Mouse (Mus musculus): ENCODE results near the gene Pfn3. TPM values are rescaled to one million over a fixed set of nuclear protein-coding genes. Genes with fewer than 3 reads are reported as not detected.
A peak's percentile ranks its signal among the peaks of the same experiment; 100 is the strongest.
"Not testable (repeated sequence)": the region's sequence is repeated elsewhere in the genome, so short reads cannot be mapped to it uniquely, and the experiment has no call there.

The Pfn3 gene
- polyA plus RNA-seq, 1 experiment = not detected

DNA sequence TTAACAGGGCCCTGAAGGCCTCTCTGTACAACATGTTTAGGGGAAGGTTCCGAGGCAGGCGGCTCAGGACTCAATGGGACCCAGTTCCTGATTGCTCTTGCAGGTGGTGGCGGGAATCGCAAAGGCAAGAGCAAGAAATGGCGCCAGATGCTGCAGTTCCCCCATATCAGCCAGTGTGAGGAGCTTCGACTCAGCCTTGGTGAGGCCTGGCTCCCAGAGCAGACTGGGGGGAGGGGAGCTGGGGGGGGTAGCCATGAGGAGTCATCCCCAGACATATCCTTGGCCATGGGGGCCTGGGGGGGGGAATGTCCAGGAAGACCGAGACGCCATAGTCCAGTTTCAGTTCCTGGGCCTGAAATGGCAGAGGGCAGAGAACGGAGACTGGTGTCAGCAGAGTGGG, 34.2 kb upstream of the Pfn3 start:
- no peak overlapping the region for H3K4me3 ChIP-seq (ENCODE audit: insufficient read depth, low read length)
- TF ChIP-seq POLR2A (IDR thresholded peaks at IDR 0.05; ENCODE audit: borderline replicate concordance, low read depth, low read length) (no peak), CTCF (IDR thresholded peaks at IDR 0.05; ENCODE audit: low read depth, low read length) (no peak)
- H3K27ac ChIP-seq (ENCODE audit: insufficient read depth, low read depth, low read length) = no peak overlapping the region
- peaks cover 15% of the 10 kb centered on the region for H3K4me1 ChIP-seq (ENCODE audit: control insufficient read depth, insufficient read depth, low read length)

DNA sequence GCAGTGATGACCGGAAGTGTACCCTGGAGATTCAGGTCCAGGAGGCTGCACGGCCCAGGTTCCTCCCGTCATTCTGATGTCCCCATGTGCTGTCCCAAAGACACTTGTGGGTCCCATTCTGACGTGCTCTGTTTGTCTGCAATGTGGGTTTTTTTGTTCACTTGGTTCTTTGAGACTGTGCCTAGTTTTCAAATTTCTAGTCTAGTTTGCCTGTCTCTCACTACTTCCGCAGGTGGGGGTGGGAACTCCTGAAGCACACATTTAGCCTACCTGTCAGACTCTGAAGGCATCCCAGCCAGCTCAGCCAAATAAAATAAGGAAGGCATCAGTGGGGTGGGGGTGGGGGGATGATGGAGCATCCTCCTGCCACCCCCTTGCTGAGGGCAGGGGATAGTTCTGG, 33.1 kb upstream of the Pfn3 start:
- Histone ChIP-seq H3K4me3 (ENCODE audit: insufficient read depth, low read length) (no peak overlapping the region), H3K4me1 (ENCODE audit: control insufficient read depth, insufficient read depth, low read length) (peaks cover 20% of the 10 kb centered on the region), H3K27ac (ENCODE audit: insufficient read depth, low read depth, low read length) (no peak overlapping the region)
- no peak for TF ChIP-seq CTCF (IDR thresholded peaks at IDR 0.05; ENCODE audit: low read depth, low read length)
- TF ChIP-seq POLR2A (IDR thresholded peaks at IDR 0.05; ENCODE audit: borderline replicate concordance, low read depth, low read length) = no peak

DNA sequence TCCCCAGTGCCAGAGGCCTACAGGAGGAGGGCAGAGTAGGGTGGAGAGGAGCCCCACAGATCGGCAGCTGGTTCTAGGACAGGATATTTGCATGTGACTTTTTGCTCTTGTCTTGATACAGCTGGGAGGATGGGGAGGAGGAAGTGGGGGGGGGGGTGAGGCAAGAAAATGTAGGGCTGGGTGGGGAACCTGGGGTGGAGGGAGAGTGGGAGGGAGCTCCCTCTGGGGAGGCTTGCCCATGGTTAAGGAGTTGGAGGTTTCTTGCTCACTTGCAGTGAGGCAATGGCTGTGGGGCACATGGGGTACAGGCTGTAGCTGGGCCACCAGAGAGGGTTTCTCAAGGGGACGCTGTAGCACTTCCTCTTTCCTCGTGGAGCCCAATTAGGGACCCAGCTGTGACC, 32.5 kb upstream of the Pfn3 start:
- Histone ChIP-seq H3K27ac (ENCODE audit: insufficient read depth, low read depth, low read length) (peak overlapping the region; percentile 40), H3K4me3 (ENCODE audit: insufficient read depth, low read length) (no peak overlapping the region), H3K4me1 (ENCODE audit: control insufficient read depth, insufficient read depth, low read length) (peaks cover 20% of the 10 kb centered on the region)
- TF ChIP-seq POLR2A (IDR thresholded peaks at IDR 0.05; ENCODE audit: borderline replicate concordance, low read depth, low read length) = no peak
- TF ChIP-seq CTCF (IDR thresholded peaks at IDR 0.05; ENCODE audit: low read depth, low read length) = no peak

DNA sequence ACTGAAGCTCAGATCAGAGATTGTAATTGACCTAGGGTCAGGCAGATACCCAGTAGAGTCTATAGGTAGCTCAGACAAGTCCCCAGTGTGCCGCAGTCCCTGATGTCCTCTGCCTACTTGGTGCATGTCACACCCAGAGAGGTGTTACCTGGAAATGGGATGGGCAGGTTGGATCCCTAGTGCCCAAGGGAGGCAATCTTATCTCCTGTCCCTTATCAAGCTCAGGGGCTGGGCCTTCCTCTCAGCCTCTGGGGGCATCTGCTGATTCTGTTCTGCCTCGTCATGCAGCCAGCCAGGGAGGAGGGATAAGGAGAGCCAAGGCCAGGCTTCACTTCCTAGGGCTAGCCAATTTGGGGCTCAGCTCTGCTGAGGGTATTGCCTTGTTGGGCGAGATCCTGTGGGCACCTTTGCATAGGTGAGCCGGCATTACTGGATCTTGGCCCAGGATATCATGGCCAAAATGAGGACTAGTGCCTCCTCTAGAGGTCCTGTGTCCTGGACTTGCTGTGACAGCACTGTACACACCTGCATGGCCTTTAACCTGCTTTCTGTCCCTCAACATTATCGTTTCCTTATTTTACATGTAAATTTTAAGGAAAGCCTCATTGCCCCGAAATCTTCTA, 31.6 kb upstream of the Pfn3 start:
- Histone ChIP-seq H3K4me3 (ENCODE audit: insufficient read depth, low read length) (peak overlapping the region; percentile 93), H3K4me1 (ENCODE audit: control insufficient read depth, insufficient read depth, low read length) (peaks cover 22% of the 10 kb centered on the region), H3K27ac (ENCODE audit: insufficient read depth, low read depth, low read length) (0 out of 2 replicates have a peak overlapping the region, but pooled peaks have one; percentile 40)
- TF ChIP-seq CTCF (IDR thresholded peaks at IDR 0.05; ENCODE audit: low read depth, low read length) (no peak), POLR2A (IDR thresholded peaks at IDR 0.05; ENCODE audit: borderline replicate concordance, low read depth, low read length) (no peak)

DNA sequence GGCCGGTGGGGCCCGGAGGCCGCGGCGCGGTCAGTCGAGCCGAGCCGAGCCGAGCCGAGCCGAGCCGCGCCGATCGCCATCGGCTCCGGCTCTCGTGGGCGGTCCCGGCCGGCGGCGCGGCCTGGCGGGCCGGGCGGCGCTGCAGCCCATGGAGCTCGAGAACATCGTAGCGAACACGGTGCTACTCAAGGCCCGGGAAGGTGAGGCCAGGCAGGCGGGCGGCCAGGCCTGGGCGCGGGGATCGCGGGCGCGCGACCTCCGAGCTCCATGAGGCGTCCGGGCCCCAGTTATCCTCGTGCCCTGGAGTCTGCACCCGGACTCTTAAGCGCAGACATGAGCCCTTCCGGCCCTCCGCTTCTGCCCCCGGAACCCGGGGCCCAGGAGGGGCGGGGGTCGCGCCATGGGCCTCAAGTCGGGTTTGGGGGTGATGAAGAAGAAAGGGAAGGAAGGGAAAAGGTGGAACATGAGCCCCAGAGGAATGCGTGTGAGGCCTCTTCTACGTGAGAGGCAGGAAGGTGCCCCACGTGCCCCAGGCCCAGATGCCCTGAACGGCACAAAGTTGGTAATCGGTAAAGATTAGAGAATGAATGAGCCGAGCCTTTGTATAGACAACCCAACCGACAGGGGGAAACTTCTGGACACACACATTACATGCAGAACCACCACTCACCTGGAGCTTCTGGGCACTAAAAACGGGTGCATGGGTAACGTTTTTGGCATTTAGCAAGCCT, 30.5 kb upstream of the Pfn3 start:
- H3K4me3 ChIP-seq (ENCODE audit: insufficient read depth, low read length) = peak overlapping the region; percentile 93
- TF ChIP-seq POLR2A (IDR thresholded peaks at IDR 0.05; ENCODE audit: borderline replicate concordance, low read depth, low read length) (no peak), CTCF (IDR thresholded peaks at IDR 0.05; ENCODE audit: low read depth, low read length) (no peak)
- H3K27ac ChIP-seq (ENCODE audit: insufficient read depth, low read depth, low read length) = peak overlapping the region; percentile 78
- peaks cover 26% of the 10 kb centered on the region for H3K4me1 ChIP-seq (ENCODE audit: control insufficient read depth, insufficient read depth, low read length)

DNA sequence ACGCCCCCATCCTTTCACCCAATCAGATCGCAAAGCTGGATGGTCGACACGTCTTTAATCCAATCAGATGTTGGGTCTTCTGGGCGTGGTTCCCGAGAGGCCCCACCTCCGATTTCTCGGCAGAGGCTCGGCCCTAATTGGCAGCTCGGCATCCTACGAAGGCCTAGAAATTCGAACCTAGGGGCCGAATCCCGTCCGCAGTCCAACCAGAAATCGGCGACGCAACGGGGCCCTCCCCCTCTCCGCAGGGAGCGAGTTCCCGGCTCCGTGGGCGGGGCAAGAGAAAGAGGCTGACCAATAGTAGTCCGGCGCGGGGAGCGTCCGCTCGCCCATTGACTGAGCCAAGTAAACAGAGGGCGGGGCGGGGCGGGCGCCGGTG, 29.9 kb upstream of the Pfn3 start, which contains the start of gene Grk6:
Grk6 (plus strand) TSS at position 136 of the 379 bp plus-strand sequence.
- Histone ChIP-seq H3K4me1 (ENCODE audit: control insufficient read depth, insufficient read depth, low read length) (peaks cover 26% of the 10 kb centered on the region), H3K4me3 (ENCODE audit: insufficient read depth, low read length) (peak within 1 kb of the TSS; percentile 93), H3K27ac (ENCODE audit: insufficient read depth, low read depth, low read length) (peak within 1 kb of the TSS; percentile 94)
- TF ChIP-seq POLR2A (IDR thresholded peaks at IDR 0.05; ENCODE audit: borderline replicate concordance, low read depth, low read length) (no peak), CTCF (IDR thresholded peaks at IDR 0.05; ENCODE audit: low read depth, low read length) (no peak)

DNA sequence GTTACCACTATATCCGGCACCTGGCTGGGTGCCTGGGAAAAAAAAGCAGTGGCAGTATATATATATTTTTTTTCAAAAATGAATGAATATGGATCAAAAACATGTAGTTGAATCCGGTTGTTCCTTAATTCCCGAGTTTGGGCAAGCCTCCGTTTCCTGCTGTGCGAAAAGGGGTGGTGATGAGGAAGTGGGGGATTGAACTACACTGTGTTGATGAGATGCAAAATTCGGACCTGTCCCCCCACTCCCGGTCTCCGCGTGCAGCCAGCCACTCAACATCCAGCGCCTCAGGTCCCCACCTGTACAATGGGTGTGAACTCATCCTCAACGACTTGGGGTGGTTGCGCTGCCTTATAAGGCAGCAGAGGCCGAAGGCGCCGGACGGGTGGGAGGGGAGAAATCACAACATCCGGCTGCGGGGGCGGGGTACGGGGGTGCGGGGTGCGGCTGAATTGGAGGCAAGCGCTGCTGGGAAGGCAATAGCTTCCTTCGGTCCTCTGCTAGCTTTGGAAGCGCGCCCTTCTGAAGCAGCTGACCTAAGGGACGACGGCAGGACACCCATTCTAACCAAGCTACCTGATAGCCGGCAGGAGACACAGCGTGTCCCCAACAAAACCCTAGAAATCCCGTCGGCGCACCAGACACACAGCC, 29.4 kb upstream of the Pfn3 start:
- no peak for TF ChIP-seq POLR2A (IDR thresholded peaks at IDR 0.05; ENCODE audit: borderline replicate concordance, low read depth, low read length)
- no peak for TF ChIP-seq CTCF (IDR thresholded peaks at IDR 0.05; ENCODE audit: low read depth, low read length)
- peak overlapping the region; percentile 93 for H3K4me3 ChIP-seq (ENCODE audit: insufficient read depth, low read length)
- H3K27ac ChIP-seq (ENCODE audit: insufficient read depth, low read depth, low read length) = peak overlapping the region; percentile 94
- peaks cover 26% of the 10 kb centered on the region for H3K4me1 ChIP-seq (ENCODE audit: control insufficient read depth, insufficient read depth, low read length)

DNA sequence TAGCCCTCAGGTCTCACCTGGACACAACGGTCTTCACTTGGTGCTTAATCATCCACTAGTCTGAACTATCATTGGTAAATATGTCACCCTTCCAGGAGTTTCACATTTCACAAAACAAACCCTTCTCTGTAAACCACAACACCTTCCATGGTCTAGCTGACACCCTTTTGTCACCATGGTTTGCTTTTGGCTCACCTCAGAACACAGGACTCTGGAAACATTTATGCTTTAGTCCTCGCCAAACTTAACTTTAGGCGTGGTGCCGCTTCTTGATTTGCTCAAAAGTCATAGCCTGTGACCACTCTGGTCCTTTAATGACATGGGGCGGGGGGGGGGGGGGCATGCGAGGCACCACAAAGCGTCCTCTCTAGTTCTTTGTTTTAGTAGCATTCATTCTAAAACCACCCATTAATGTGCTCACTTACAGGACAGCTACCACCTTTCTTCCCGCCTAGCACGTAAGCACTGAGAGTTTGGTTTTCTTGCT, 28.8 kb upstream of the Pfn3 start:
- Histone ChIP-seq H3K27ac (ENCODE audit: insufficient read depth, low read depth, low read length) (peak overlapping the region; percentile 94), H3K4me3 (ENCODE audit: insufficient read depth, low read length) (peak overlapping the region; percentile 93), H3K4me1 (ENCODE audit: control insufficient read depth, insufficient read depth, low read length) (peaks cover 26% of the 10 kb centered on the region)
- TF ChIP-seq POLR2A (IDR thresholded peaks at IDR 0.05; ENCODE audit: borderline replicate concordance, low read depth, low read length) (no peak), CTCF (IDR thresholded peaks at IDR 0.05; ENCODE audit: low read depth, low read length) (no peak)

DNA sequence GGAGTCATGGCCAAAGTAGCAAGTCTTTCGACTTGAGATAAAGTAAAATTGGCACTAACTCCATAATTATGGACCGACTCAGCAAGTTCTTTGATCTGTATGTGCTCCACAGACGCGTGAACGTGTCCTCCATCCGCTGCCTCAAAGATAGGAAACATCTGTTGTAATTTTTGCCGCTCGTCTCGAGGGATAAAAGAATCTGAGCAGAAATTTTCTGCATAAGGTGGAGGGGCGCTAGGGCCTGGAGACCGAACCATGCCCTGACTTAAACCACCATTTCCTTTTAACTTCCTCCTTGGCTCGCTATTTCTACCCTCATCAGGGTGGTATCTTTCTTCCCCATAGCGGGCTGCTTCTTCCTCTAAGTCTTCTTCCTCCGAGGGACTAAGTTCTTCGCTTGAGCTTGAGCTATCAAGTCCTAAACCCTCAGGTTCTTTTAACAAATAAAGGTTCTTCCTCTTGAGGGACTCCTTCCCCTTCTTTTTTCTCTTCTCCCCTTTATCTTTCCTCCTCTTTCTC, 22.1 kb upstream of the Pfn3 start:
- H3K4me1 ChIP-seq (ENCODE audit: control insufficient read depth, insufficient read depth, low read length) = peaks cover 16% of the 10 kb centered on the region
- H3K4me3 ChIP-seq (ENCODE audit: insufficient read depth, low read length); H3K27ac ChIP-seq (ENCODE audit: insufficient read depth, low read depth, low read length): not testable (repeated sequence)

Data from bone marrow macrophage, adult 2 months (primary cell).